Mouse (Mus musculus) spleen, adult 2 months (tissue): ENCODE results near the gene Nmt1. TPM values are rescaled to one million over a fixed set of nuclear protein-coding genes. Genes with fewer than 3 reads are reported as not detected.

ENCODE experiments used
- DNase-seq, 2 experiments: peaks; one replicate each; pipeline versions ENCODE4 v3.0.0 to v3.0.0-alpha.2; 2012 to 2021; ENCODE audit warnings: low spot score in 2 of 2, low read depth in 1 of 2
- H3K27ac ChIP-seq: fragments of 200-500 bp; 2 replicates; pipeline ENCODE4 v1.5.1; 2012; ENCODE audit warnings: low read length, inconsistent platforms; ENCODE audit not compliant: insufficient read depth
- H3K27me3 ChIP-seq: fragments of 200-500 bp; 2 replicates; pipeline ENCODE4 v1.6.1; 2012; ENCODE audit warnings: mild to moderate bottlenecking, moderate library complexity, low read length, inconsistent platforms; ENCODE audit not compliant: control insufficient read depth, insufficient read depth
- H3K36me3 ChIP-seq: fragments of 200-500 bp; 2 replicates; pipeline ENCODE4 v1.6.1; 2012; ENCODE audit warnings: mild to moderate bottlenecking, low read length, inconsistent platforms; ENCODE audit not compliant: control insufficient read depth, insufficient read depth
- H3K4me1 ChIP-seq: fragments of 200-500 bp; 2 replicates; pipeline ENCODE4 v1.6.1; 2011; ENCODE audit warnings: inconsistent platforms; ENCODE audit not compliant: control insufficient read depth, insufficient read depth, insufficient read length
- H3K4me3 ChIP-seq: fragments of 200-500 bp; 2 replicates; pipeline ENCODE4 v1.5.1; 2011; ENCODE audit warnings: mild to moderate bottlenecking, inconsistent platforms; ENCODE audit not compliant: insufficient read depth, insufficient read length; ENCODE audit errors: extremely low read depth
- CTCF ChIP-seq: fragments of 200-500 bp; IDR thresholded peaks from 2 replicates; pipeline ENCODE4 v1.5.1; 2011; ENCODE audit warnings: mild to moderate bottlenecking, inconsistent platforms; ENCODE audit not compliant: insufficient read depth, insufficient read length, insufficient replicate concordance; ENCODE audit errors: extremely low read depth
- POLR2A ChIP-seq: fragments of 200-500 bp; IDR thresholded peaks from 2 replicates; pipeline ENCODE4 v1.6.1; 2011; ENCODE audit warnings: low read depth, low read length, inconsistent platforms
- WGBS: fragments of 180-500 bp; shearing (Covaris S2); methylation state at CpG from one replicate; pipeline ENCODE4 v1.1.7; 2018; 5-methylcytosine and 5-hydroxymethylcytosine counted together
- polyA plus RNA-seq: library from polyadenylated mRNA; depleted of rRNA; stranded (reverse); fragments of >200 nt; gene quantifications from 2 replicates; pipeline ENCODE4 v1.2.3, GENCODE M21; 2012; rRNA removed

The Nmt1 gene
- polyA plus RNA-seq, 1 experiment, result 23.9 TPM

DNA sequence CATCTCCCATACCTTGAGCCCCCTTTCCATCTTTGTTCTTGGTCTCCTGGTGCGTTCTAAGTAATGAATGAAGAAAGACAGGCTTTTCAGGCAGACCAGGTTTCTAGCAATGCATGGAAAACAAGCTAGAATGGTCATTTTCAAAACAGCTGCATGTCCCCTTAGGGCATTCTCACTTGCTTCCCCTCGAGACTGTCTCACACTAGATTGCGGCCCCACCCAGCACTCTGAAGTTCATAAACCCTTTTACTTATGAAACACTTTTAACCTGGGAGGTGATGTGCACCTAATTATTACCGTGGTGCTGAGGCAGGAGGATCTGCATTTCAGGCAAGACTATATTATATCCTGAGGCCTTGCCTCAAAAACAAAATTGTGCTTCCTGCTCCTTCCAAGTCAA is 85.8 kb downstream of the Nmt1 start:
- no peaks in the 10 kb centered on the region for H3K36me3 ChIP-seq
- no peaks in the 10 kb centered on the region for H3K27me3 ChIP-seq
- DNase-seq, result no peak
- WGBS, result 74% methylated on average over 4 of the region's 4 CpGs
- no peak for TF ChIP-seq POLR2A
- no peak for TF ChIP-seq CTCF
- H3K27ac ChIP-seq, result no peak overlapping the region
- no peak overlapping the region for H3K4me3 ChIP-seq
- no peaks in the 10 kb centered on the region for H3K4me1 ChIP-seq

DNA sequence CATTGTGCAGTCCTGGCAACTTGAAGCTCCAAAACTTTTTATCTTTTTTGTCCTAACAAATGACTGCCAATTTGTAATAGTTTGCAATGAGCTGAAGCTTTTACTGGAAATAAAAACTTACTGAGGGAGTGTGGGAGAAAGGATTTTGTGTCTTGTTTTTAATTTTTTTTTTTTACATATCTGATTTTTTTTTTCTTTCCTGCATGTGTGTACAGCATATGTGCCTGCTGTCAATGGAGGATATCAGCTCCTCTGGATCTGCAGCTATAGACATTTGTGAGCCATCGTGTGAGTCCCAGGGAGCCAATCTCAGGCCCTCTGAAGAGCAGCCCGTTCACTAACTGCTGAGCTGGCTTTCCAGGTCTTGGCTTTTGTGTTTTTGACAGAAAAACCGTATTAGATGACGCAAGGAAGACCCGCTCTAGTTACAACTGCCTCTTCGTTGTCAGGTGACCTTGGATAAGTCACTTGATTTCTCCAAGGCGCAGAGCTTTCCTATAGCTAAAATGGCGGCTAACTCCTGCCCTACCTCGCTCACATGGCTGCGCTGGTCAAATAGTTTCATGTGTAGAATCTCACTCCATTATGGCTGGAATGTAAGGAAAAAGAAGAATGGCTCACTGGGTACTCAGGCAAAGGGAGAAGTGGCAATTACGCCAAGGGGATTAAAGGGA is 86.4 kb downstream of the Nmt1 start:
- WGBS, result 89% methylated on average over 11 of the region's 11 CpGs
- no peaks in the 10 kb centered on the region for H3K36me3 ChIP-seq
- H3K4me1 ChIP-seq, result no peaks in the 10 kb centered on the region
- TF ChIP-seq CTCF (no peak), POLR2A (no peak)
- H3K27me3 ChIP-seq, result no peaks in the 10 kb centered on the region
- H3K27ac ChIP-seq, result peak overlapping the region; percentile 96; the same call in 1 of the 2 replicates
- H3K4me3 ChIP-seq, result peak overlapping the region; percentile 87
- DNase-seq, result no peak

DNA sequence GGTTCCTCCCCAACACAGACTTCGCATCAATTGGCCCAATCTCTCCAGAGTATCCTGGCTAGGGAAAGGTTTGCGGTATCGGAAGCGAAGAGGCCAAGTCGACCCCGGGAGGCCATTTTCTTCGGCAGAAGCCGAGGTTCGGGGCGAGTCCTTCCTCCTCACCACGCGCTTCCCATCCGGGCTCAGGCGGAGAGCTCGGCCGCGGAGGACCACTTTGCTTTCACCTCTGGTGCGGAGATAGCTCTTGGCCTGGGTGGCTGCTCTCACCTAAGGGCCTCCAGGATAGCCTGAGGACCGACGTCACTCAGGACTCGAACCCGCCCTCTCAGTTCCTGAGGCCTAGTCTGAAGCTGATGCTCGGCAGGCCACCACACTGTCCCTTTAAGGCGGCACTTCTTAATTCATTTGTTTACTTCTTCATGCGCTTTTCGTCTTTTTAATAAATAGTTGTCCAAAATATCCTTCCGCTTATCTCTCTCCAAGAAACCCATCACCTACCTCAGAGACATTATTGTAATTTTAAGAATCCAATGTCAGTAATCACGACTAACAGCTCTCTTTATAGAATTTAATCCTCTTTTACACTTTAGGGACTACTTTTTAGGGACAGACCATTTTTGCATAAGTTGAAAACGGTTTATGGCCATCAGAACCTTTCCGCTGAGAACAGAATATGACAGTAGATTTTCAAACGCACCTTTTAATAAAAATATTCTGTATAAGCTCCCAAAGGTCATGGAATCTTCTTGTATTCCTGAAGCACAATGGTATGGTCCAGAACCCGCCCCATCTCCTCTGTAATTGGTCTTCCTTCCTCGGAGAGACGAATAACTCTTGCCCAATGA is 87.4 kb downstream of the Nmt1 start:
- peak overlapping the region; percentile 87 for H3K4me3 ChIP-seq
- H3K27ac ChIP-seq, result peak overlapping the region; percentile 96
- H3K36me3 ChIP-seq, result no peaks in the 10 kb centered on the region
- DNase-seq, result peak; percentile 76 to 83
- H3K27me3 ChIP-seq, result no peaks in the 10 kb centered on the region
- H3K4me1 ChIP-seq, result no peaks in the 10 kb centered on the region
- under 1% methylated on average over 34 of the region's 34 CpGs for WGBS
- TF ChIP-seq CTCF (no peak), POLR2A (peak; percentile 61)

DNA sequence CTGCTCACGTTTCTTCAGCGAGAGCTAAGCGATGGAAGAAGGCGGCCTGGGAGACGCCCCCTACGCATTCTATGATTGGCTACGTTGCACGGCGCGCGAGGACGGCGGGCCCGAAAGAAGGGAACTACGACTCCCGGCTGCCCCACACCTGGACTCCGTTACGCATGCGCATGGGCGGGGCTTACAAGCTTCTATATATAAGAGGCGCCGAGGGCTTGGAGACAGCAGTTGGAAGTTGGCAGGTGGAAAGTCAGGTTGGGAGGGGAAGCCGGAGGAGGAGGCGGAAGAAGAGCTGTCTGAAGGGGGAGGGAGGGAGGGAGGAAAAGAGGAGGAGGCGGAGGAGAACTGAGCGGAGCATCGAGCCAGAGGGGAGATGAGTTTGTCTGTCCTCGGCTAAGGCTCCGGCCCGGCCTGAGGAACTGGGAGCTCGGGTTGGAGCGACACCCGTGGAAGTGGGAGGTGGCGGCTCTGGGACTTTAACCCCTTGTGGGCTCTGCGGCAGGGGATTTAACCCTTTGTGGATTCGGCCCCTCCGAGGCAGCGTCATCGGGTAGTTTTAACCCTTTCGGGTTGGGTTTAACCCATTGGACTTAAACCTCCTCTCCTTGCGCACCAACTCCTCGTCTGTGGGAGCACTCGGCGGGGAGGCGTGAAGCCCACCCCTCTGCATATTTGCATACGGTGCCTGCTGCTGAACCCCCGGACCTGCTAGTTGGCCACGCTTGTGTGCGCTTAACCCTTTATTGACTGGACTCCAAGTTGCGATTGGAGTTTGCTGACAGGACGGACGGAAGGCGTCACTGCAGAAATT is 88.2 kb downstream of the Nmt1 start, which contains the start of gene Hexim1:
Gene Hexim1, plus strand, starts transcription at position 224 of the 811 bp plus-strand sequence.
- under 1% methylated on average over 52 of the region's 53 CpGs for WGBS
- peak within 1 kb of the TSS; percentile 87 for H3K4me3 ChIP-seq

DNA sequence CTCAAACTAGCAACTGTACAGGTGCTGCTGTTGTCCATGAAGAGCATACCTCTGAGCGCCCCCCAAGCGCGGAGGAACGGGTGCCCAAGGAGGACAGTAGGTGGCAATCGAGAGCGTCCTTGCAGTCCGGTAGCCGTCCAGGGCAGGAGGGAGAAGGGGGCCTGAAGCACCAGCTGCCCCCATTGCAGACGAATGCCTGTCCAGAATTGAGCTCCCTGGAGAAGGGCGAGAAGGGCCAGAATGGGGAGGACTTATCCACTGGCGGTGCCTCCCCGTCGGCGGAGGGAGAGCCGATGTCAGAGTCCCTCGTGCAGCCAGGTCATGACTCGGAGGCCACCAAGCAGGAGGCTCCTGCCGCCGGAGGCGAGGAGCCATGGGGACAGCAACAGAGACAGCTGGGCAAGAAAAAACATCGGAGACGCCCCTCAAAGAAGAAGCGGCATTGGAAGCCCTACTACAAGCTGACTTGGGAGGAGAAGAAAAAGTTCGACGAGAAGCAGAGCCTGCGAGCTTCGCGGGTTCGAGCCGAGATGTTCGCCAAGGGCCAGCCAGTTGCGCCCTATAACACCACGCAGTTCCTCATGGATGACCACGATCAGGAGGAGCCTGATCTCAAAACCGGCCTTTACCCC is 89.1 kb downstream of the Nmt1 start:
- Histone ChIP-seq H3K4me1 (no peaks in the 10 kb centered on the region), H3K27me3 (no peaks in the 10 kb centered on the region), H3K4me3 (peak overlapping the region; percentile 73), H3K27ac (peak overlapping the region; percentile 79), H3K36me3 (no peaks in the 10 kb centered on the region)
- TF ChIP-seq POLR2A (no peak), CTCF (peak; percentile 80; the same call in 1 of the 2 replicates)
- DNase-seq, result peak; percentile 50 to 79
- WGBS, result under 1% methylated on average over 35 of the region's 35 CpGs

More for the DNA sequence above, 88.2 kb downstream of the Nmt1 start, which contains the start of gene Hexim1:
- no peaks in the 10 kb centered on the region for H3K4me1 ChIP-seq
- no peaks in the 10 kb centered on the region for H3K27me3 ChIP-seq
- peak; percentile 99 to 100 for DNase-seq
- H3K36me3 ChIP-seq, result no peaks in the 10 kb centered on the region
- H3K27ac ChIP-seq, result peak within 1 kb of the TSS; percentile 96
- TF ChIP-seq POLR2A (peak; percentile 99), CTCF (no peak)

DNA sequence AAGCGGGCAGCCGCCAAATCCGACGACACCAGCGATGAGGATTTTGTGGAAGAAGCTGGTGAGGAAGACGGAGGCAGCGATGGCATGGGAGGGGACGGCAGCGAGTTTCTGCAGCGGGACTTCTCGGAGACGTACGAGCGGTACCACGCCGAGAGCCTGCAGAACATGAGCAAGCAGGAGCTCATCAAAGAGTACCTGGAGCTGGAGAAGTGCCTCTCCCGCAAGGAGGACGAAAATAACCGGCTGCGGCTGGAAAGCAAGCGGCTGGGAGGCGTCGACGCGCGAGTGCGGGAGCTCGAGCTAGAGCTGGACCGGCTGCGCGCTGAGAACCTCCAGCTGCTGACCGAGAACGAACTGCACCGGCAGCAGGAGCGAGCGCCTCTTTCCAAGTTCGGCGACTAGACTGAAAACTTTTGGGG is 89.6 kb downstream of the Nmt1 start:
- TF ChIP-seq POLR2A (no peak), CTCF (no peak)
- Histone ChIP-seq H3K27ac (peak overlapping the region; percentile 18; the same call in 1 of the 2 replicates), H3K4me1 (no peaks in the 10 kb centered on the region), H3K36me3 (no peaks in the 10 kb centered on the region), H3K27me3 (no peaks in the 10 kb centered on the region), H3K4me3 (peak overlapping the region; percentile 73)
- 1% methylated on average over 38 of the region's 38 CpGs for WGBS
- DNase-seq, result no peak

Other genes with a start within 250 kb of the Nmt1 start
- gene Gjc1, start 208.5 kb upstream of the Nmt1 start, polyA plus RNA-seq, result 0.87 and 0.96 TPM in 2 replicates
- 0.15 TPM in 1 of 2 replicates, not detected in the other for gene Higd1b, start 192.3 kb upstream of the Nmt1 start, polyA plus RNA-seq
- gene Eftud2, start 147.2 kb upstream of the Nmt1 start, polyA plus RNA-seq, result 119 and 134 TPM in 2 replicates
- gene Ccdc103, start 147.0 kb upstream of the Nmt1 start, polyA plus RNA-seq, result 0.12 TPM in 1 of 2 replicates, not detected in the other
- not detected in 2 replicates for gene Fam187a, start 143.0 kb upstream of the Nmt1 start, polyA plus RNA-seq
- gene Gfap, start 127.3 kb upstream of the Nmt1 start, polyA plus RNA-seq, result 1.7 and 1.8 TPM in 2 replicates
- gene Kif18b, start 103.1 kb upstream of the Nmt1 start, polyA plus RNA-seq, result 7.0 and 8.9 TPM in 2 replicates
- gene C1ql1, start 81.5 kb upstream of the Nmt1 start, polyA plus RNA-seq, result not detected in 2 replicates
- 24.7 and 34.9 TPM in 2 replicates for gene Dcakd, start 143 bp downstream of the Nmt1 start, polyA plus RNA-seq
- gene Plcd3, start 73.5 kb downstream of the Nmt1 start, polyA plus RNA-seq, result 4.7 TPM in 2 replicates
- gene Acbd4, start 73.5 kb downstream of the Nmt1 start, polyA plus RNA-seq, result 17.9 and 22.5 TPM in 2 replicates
- gene Hexim1, start 88.0 kb downstream of the Nmt1 start, polyA plus RNA-seq, result 10.3 and 11.2 TPM in 2 replicates
- gene Hexim2, start 104.2 kb downstream of the Nmt1 start, polyA plus RNA-seq, result 2.3 and 3.0 TPM in 2 replicates
- 137 and 147 TPM in 2 replicates for gene Fmnl1, start 142.9 kb downstream of the Nmt1 start, polyA plus RNA-seq
- gene 1700023F06Rik, start 180.4 kb downstream of the Nmt1 start, polyA plus RNA-seq, result not detected in 2 replicates
- not detected in 2 replicates for gene Spata32, start 190.2 kb downstream of the Nmt1 start, polyA plus RNA-seq
- gene Map3k14, start 239.3 kb downstream of the Nmt1 start, polyA plus RNA-seq, result 49.6 and 57.7 TPM in 2 replicates